Mouse (Mus musculus) layer of hippocampus, adult 8-10 months (tissue): ENCODE measurements at regions not wholly inside any gene's neighbourhood (a gene's known extent, or its start where the extent isn't known, plus 50 kb on each side); places are given as distances from the start of the nearest gene placed in this dataset.

Experiments
- DNase-seq, 2 experiments: peaks; one replicate each; pipeline ENCODE4 v3.0.0; 2022; ENCODE audit warnings: low spot score in 2 of 2

DNA sequence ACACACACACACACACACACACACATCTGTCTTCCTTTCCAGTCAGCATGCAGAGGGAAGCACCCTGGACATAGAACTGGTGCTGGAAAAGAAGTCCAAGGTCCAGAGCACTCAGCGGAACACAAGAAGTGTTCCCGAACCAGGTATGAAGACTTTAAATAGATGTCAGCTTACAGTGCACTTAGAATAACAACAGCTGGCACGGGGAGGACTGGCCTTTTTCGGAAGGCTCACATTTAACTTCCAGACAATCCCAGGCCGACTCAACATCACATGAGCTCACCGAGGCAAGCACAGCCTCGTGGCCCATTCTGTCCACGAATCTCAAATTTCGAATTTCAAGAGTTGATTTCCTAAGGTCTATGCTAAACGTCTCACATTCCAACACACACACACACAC lies 70.9 kb upstream of the Slc25a33 start:
- no peak for DNase-seq

DNA sequence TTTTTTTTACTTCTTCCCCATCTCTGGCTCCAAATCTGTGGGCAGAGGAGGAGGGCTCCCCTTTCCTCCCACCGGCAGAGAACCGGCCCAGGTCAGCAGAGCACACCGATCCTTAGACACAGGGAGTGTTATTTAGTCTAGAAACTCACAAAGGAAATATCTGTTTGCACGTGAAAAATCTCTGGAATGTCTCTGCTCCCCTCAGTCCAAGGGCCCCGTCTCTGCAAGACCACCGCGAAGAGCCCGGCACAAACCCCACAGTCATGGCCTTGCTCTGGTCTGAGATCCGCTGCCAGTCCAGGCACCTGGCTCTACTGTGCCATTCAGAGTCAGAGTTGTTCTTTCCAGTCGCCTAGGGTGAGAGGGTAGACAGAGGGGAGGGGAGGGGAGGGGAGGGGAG lies 69.7 kb upstream of the Slc25a33 start:
- no peak for DNase-seq

DNA sequence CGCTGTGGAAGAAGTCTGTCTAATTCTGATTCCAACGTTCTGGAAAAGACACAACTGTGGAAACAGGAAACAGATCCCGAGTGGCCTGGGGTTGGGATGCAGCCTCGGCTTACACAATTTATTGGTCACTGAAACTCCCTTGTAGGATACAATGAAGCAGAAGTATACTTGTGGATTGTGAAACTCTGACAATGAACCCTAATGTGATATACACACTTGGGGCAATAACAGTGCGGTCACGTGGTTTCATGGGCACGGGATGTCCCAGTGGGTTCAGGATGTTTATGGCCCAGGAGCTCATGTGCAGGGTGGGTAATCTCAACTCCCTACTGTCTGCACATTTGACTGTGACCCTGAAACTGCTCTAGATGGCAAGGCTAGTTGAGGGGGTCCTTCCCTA lies 68.8 kb upstream of the Slc25a33 start:
- DNase-seq, result no peak

DNA sequence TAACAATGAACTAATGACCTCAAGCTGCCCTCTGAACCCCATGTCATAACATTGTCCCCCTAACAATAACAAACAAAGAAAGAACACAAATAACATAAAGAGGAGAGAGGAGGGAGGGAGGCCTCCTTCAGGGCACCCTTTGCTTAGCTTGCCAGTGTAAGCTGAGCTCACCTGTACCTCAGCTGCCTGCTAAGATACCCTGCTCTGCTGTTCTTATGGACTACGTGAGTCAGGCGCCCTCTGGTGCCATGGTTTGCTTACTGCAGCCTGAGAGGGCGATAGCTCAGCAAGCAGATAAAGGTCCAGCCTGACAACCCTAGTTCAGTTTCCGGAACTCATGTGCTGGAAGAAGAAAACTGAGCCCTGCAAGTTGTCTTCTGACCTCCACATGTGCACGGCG lies 67.8 kb upstream of the Slc25a33 start:
- DNase-seq, result peak; percentile 26 to 38

DNA sequence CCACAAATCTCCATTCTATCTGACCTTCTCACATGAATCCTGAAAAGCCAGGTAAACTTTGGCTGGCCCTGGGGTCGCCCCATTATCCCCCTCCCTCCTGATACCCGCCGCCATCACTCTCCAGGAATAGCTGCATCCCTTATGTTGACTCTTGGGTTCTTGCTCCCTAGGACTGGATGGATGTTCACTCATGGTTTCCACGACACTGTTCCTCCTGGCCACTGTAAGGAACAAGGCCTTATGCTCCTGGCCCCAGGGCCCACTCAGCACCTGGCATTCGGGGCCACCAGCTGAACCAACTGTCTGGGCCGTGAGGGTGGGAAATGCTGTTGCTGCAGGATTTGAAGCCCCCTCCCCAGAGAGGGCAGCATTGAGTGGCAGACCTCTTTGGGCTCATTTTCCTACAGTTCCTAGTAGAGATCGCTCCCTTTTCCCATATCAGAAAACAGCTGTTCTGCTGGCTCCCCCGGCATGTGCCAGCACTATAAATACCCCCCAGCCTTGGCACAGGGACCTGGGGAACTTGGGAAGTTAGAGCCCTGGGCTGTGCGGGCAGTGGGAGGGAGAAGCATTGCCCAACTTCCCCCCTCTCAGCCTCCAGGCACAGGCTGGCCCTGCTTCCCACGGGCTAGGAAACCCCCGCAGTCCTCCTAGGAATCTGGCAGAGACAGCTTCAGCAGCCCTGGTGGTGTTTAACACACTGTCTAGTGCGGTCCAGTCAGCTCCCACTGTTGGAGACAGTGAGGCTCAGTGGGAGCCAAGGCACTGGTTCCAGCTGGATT lies 66.6 kb upstream of the Slc25a33 start:
- peak; percentile 71 to 78 for DNase-seq

DNA sequence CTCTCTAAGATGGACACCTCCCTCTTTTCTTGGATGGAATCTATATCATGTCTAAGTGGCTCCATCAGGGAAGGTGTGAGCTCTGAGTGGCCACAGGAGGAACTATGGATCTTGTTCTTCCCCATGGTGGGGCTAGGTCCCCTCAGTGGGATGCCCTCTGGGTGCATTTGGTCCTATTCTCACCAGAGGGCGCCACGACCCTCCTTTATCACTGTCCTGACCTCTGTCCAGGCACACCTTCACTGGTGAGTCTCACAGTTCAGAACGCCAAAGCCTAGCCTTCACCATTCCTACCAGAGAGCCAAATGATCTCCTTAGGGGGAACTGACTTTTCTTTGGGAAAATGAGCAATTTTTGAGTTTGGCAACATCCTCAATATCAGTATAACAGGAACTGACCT lies 64.6 kb upstream of the Slc25a33 start:
- DNase-seq, result peak in 1 of 2 experiments; percentile 26

DNA sequence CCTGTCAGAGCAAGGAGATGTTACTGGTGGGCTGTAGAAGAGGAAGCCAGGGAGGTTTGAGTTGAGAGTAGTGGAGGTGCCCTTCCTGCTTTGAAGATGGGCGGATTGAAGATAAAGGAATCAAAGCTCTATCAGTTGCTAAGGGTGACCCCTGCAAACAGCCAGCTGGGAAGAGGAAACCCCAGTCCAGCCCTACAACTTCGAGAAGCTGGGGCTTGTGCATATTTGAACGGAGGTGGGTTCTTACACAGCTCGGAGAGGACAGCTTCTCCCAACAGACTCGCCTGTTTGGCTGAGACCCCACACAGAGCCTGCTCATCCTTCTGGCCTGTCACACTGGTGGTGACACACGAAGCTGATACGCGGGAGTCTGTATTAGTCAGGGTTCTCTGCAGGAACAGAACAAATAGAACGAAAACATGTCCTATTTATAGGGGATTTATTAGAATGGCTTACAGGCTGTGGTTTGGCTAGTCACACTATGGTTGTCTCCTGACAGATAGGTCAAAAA lies 60.6 kb upstream of the Slc25a33 start:
- peak; percentile 51 to 56 for DNase-seq

DNA sequence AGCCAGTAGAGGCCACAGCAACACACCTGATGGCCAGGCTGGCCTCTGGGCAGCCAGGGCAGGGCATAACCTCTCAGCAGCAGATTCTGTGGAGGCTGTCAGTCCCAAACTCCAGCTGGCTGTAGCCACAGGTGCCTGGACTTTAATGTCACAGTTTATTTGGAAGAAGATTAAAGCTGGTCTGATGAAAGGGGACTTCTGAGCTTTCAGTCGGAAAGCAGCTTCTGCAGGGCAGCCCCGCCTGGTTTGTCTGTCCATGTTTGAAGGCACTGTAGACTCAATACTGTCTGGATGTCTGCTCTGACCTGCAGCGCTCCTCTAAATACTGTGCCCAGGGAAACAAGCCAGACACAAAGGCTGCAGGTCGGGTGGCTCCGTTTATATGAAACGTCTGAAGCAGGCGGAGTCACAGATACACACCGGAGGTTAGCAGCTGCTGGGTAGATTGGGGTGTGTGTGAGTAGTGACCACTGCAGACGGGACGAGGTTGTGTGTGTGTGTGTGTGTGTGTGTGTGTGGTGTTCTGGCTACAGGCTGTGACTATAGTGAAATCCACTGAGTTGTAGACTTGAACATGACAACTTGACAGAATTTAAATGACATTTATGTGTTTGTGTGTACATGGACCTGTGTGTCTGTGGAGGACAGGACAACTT lies 58.5 kb upstream of the Slc25a33 start:
- DNase-seq, result no peak

DNA sequence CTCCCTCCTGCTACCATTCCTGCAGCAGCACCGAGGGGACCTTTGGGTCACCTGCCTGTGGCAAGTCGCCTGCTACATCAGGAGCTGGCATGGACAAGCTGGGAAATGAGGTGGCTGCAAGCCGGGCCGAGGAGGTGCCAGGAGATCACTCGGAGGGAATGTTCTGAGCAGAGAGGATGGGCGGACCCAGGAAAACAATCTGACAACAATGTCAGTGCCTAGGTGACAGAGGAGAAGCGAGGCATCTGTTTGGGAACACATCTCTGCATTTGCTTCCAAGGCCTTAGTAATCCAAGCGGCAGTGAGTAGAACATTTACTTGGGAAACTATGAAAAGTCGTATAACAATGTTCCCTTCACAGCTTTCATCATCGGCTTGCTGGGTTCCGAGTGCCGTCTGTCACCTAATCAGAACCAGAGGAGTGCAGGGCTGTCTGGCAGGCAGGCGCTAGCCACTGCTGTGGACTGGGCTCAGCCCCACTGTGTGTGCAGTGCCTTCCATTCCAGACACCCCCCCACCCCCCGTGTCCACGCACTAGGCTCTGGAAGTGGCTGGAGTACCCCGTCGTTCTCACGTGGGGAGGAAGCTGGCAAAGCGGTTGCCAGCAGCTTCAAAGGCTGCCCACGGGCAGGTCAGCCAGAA lies 56.6 kb upstream of the Slc25a33 start:
- no peak for DNase-seq

DNA sequence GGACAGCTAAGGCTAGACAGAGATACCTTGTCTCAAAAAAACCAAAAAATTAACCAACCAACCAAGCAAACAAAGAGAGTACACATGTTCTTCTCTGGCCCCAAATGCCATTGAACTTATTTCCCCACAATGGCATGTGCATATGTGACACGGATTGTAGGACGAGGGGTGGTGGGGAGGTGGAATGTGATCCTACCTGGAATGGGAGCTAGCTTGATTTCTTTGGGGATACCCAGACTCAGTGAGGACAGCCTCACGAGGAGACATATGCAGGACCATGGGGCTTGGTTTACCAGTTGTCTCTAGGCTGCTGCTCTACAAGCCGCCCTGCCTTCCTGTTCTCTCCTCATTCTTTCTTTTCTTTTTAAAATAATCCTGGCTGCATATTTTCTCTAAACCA lies 55.9 kb upstream of the Slc25a33 start:
- DNase-seq, result no peak

DNA sequence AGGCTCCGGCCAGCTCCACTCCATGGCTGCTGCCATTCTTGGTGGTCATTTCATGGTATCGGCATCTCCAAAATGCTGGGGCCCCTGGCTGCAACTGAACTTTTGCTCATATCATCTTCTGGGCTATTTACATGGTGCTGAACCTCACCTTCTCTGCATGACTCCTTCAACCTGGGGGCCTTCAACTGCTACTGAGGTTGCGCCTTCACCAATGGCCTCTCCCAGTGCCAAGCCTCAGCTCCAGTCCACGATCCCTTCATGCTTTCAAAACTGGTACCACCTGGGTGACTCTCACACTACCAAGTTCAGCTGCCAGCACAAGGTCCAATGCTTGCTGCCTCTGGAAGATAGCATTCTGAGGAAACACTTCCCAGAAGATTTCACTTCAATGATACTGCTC lies 53.7 kb upstream of the Slc25a33 start:
- no peak for DNase-seq
